Mouse (Mus musculus) heart, postnatal 0 days (tissue): ENCODE results near the gene Baiap2.

Source experiments
- CTCF ChIP-seq: IDR thresholded peaks from 2 replicates; pipeline ENCODE4 v1.5.1; 2016; ENCODE audit warnings: antibody characterized with exemption, control low read depth, low read depth
- EP300 ChIP-seq: IDR thresholded peaks from 2 replicates; pipeline ENCODE4 v1.6.1; 2016; ENCODE audit warnings: antibody characterized with exemption, low read depth

DNA sequence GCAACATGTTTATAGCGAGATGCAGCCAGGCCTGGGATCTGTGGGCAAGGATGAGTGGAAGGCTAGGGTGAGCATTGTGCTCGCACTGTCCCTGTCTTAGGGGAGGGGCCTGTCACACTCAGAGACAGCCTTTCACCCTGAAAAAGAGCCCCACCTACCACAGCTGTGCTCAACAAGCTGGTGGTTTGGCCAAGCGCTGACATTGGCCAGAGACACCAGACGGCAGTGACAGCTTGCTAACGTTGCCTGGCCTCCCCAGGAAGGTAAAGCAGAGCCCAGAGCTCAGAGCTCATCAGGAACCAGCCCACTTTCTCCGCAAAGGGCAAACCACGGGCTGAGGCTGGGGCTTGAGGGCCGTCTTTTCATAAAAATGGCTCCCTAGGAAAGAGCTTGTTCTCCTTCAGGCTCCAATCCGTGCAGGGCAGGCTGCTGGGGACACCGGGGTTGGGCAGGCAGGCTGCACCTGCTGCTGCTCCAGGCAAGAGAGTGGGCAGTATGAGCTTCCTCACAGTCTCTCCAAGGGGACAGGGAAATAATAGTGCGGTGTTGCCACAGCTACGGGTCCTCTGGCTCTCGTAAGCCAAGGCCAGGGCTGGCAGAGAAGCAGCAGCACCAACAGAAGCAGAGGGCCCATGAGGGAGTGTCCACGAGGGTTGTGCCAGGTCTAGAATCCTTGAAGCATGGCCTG is 108.7 kb downstream of the Baiap2 start:
- TF ChIP-seq CTCF: no peak
- no peak for TF ChIP-seq EP300
